Mouse (Mus musculus): ENCODE measurements around the gene Lrp1. TPM values are rescaled to one million over a fixed set of nuclear protein-coding genes. Genes with fewer than 3 reads are reported as not detected.
"Not testable (repeated sequence)": the region's sequence is repeated elsewhere in the genome, so short reads cannot be mapped to it uniquely, and the experiment has no call there.

Gene Lrp1
- polyA plus RNA-seq, 1 experiment from 2014 or later: 54.9 TPM

DNA sequence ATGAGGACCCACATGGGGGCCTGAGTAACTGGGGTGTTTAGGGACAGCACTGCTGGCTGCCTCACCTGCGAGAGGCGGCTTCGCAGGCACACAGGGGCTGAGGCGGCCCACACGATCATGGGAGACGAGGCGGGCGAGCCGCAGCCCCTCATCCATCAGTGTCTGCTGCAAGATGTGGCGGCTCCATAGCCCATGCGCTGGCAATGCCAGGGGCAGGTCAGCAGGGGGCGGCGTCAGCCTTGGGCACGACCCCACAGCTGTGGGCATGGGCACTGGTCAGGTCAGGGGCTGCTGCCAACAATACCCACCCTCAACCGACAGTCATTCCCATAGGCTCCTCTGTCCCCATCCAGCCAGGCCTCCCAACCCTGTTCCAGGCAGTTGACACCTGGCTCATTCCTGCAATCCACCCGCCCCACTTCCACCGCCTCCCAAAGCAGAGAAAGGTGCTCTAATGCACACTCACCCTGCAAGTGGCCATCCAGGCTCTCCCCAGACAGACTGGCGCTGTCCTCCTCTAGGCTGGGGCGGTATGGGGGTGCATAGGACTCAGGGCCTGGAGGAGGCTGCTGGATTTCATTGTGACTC is 41.8 kb upstream of the Lrp1 start:
- H3K27me3 ChIP-seq (ENCODE audit: low read depth, poor library complexity, severe bottlenecking): peaks cover 100% of the 10 kb centered on the region
- H3K9me3 ChIP-seq (replicated peaks): no peaks in the 10 kb centered on the region
- peak; percentile 41 for DNase-seq (ENCODE audit: low spot score)
- WGBS: 10% methylated on average over 19 of the region's 19 CpGs
- H3K36me3 ChIP-seq: no peaks in the 10 kb centered on the region
- no peak overlapping the region for H3K27ac ChIP-seq (replicated peaks)
- H3K4me1 ChIP-seq: peaks cover 66% of the 10 kb centered on the region
- H3K4me3 ChIP-seq: peak overlapping the region; percentile 37

DNA sequence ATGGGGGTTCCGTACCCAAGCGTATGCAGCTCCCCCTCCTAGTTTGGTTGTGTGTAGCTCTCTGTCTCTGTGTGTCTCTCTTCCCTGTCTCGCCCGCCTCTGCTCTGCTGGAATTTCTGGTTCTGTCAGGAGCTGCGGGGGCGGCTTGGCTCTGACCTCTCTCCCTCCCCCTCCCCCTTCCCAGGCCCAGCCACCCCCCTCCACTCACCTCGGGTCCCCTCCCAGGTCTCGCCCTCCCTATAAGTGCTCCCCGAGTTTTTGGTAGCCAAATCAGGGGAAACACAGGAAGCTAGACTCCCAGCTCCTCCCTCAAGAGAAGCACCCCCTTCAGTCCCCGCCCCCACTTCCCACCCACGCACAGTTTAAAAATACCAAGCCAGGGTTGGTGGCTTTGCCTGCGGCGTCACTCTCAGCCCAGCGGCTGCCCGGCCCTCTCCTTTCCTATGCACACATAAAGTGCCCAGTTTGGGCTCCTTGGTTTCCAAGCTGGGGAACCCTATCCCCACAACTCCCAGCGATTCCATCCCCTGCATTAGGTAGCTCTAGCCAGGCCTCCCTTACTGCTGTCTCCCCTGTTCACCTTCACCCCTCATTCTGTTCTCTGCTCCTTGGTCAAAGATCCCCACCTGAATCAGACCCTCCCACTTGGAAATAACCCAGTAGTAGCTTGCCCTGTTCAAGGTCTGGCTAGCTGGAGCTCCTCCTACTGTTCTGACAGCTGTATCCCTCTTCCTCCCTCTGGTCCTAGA is 41.1 kb upstream of the Lrp1 start:
- 2% methylated on average over 16 of the region's 16 CpGs for WGBS
- Histone ChIP-seq H3K27me3 (ENCODE audit: low read depth, poor library complexity, severe bottlenecking) (peaks cover 100% of the 10 kb centered on the region), H3K27ac (replicated peaks) (peak overlapping the region; percentile 28; the same call in 1 of the 2 replicates), H3K4me3 (peak overlapping the region; percentile 37), H3K4me1 (peaks cover 59% of the 10 kb centered on the region), H3K9me3 (replicated peaks) (no peaks in the 10 kb centered on the region), H3K36me3 (no peaks in the 10 kb centered on the region)
- peak; percentile 41 for DNase-seq (ENCODE audit: low spot score)

DNA sequence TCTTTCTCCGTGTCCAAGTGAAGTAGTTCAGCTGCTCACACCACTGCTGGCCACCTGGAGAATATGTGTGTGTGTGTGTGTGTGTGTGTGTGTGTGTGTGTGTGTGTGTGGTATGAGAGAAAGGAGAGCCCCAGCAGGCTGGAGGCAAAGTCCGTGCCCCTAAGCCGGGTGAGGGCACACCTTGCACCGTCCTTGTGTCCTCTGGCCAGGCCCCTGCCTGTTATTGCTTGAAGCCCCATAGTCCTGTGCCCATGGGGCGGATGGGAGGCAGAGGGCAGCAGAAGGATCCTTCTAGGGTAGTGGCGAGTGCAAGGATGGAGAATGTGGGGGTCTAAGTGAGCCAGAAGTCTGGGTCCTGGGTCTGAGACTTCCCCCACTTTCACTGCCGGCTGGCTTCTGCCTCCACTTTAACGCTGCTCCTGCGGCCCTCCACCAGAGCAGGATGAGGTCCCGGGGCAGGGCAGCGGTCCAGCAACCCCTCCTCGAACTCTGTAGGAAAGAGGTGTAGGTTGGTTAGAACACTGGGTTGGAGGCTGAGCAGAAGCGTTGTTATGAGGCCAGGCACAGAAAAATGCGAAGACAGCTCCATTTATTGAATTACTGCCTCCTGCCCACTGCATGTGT is 40.5 kb upstream of the Lrp1 start:
- Histone ChIP-seq H3K27me3 (ENCODE audit: low read depth, poor library complexity, severe bottlenecking) (peaks cover 97% of the 10 kb centered on the region), H3K9me3 (replicated peaks) (no peaks in the 10 kb centered on the region), H3K27ac (replicated peaks) (no peak overlapping the region), H3K4me3 (peak overlapping the region; percentile 37), H3K4me1 (peaks cover 52% of the 10 kb centered on the region), H3K36me3 (no peaks in the 10 kb centered on the region)
- no peak for DNase-seq (ENCODE audit: low spot score)
- 13% methylated on average over 14 of the region's 14 CpGs for WGBS

DNA sequence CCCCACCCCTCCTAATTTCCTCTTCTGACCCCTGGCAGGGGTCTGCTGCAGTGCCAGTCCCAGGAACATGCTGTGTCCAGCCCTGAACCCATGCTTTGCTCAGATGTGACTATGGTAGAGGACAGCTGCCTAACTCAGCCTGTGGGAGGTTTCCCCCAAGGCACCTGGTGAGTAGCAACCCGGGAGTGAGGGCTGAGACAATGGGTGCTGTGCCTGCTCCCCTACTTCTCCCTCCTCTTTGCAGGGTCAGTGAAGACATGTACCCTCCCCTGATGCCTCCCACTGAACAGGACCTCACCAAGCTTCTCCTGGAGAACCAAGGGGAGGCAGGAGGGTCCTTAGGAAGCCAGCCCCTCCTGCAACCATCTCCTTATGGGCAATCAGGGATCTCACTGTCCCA is 38.6 kb upstream of the Lrp1 start:
- Histone ChIP-seq H3K27ac (replicated peaks) (no peak overlapping the region), H3K4me3 (no peak overlapping the region), H3K27me3 (ENCODE audit: low read depth, poor library complexity, severe bottlenecking) (peaks cover 78% of the 10 kb centered on the region), H3K4me1 (peaks cover 34% of the 10 kb centered on the region), H3K36me3 (no peaks in the 10 kb centered on the region), H3K9me3 (replicated peaks) (no peaks in the 10 kb centered on the region)
- no peak for DNase-seq (ENCODE audit: low spot score)
- WGBS: 75% methylated on average over 1 of the region's 1 CpGs

DNA sequence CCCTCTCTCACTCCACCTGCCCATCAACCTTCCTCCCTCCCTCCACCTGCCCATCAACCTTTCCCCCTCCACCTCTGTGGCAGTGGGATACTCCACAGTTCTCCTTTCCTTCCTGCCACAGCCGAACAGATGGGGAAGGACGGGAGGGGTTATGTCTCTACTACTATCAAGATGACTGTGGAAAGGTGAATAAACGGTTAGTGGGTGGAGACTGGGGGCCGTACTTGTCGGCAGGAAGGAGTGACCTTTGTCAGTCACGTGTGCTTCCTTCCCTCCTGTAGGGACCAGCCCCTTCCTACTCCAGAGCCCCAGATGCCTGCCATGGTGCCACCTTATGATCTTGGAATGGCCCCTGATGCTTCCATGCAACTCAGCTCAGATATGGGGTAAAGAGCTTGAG is 37.1 kb upstream of the Lrp1 start:
- 21% methylated on average over 6 of the region's 6 CpGs for WGBS
- no peak overlapping the region for H3K27ac ChIP-seq (replicated peaks)

DNA sequence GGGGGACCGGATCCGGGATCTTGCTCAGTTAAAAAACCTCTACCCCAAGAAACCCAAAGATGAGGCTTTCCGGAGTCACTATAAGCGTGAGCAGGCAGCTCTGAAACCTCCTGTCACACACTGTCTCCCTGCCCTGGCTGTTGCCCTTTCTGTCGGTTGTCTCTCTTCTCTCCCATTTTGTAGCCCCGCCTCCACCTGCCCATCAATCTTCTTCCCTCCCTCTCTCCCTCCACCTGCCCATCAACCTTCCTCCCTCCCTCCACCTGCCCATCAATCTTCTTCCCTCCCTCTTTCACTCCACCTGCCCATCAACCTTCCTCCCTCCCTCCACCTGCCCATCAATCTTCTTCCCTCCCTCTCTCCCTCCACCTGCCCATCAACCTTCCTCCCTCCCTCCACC is 36.7 kb upstream of the Lrp1 start:
- not testable (repeated sequence) for H3K36me3 ChIP-seq; H3K9me3 ChIP-seq (replicated peaks); H3K4me3 ChIP-seq; DNase-seq (ENCODE audit: low spot score); H3K27ac ChIP-seq (replicated peaks)
- Histone ChIP-seq H3K4me1 (peaks cover 32% of the 10 kb centered on the region), H3K27me3 (ENCODE audit: low read depth, poor library complexity, severe bottlenecking) (peaks cover 59% of the 10 kb centered on the region)
- 48% methylated on average over 6 of the region's 6 CpGs for WGBS

More for the DNA sequence above, 37.1 kb upstream of the Lrp1 start:
- Histone ChIP-seq H3K36me3 (no peaks in the 10 kb centered on the region), H3K4me1 (peaks cover 32% of the 10 kb centered on the region), H3K9me3 (replicated peaks) (no peaks in the 10 kb centered on the region), H3K27me3 (ENCODE audit: low read depth, poor library complexity, severe bottlenecking) (peaks cover 64% of the 10 kb centered on the region), H3K4me3 (no peak overlapping the region)
- no peak for DNase-seq (ENCODE audit: low spot score)

DNA sequence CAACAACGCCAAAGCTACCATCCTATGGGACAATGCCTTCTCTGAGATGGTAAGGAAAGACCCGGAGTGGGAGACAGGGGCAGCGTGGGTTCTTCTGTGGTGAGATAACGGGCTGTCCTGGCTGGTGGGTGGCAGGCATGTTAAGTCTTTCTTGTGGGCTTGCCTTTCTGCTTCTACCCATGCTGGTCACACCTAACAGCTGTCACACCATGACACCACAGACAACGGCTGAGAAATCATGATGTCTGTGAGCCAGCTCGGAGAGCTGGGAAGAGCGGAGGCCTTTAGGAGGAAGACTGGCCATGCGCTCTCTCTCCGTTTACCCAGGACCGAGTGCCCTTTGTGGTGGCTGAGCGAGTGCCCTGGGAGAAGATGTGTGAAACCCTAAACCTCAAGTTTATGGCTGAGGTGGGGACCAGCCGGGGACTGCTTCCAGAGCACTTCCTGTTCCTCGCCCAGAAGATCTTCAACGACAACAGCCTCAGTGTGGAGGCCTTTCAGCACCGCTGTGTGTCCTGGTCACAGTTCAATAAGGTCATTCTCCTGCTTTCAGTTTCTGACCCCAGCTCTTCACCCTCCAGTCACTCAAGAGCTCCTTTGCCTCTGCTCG is 34.1 kb upstream of the Lrp1 start:
- Histone ChIP-seq H3K4me3 (no peak overlapping the region), H3K4me1 (peaks cover 17% of the 10 kb centered on the region), H3K27ac (replicated peaks) (no peak overlapping the region), H3K9me3 (replicated peaks) (no peaks in the 10 kb centered on the region), H3K36me3 (peaks cover 2% of the 10 kb centered on the region; the same call in 1 of the 2 replicates), H3K27me3 (ENCODE audit: low read depth, poor library complexity, severe bottlenecking) (peaks cover 39% of the 10 kb centered on the region)
- no peak for DNase-seq (ENCODE audit: low spot score)
- WGBS: 81% methylated on average over 16 of the region's 16 CpGs

DNA sequence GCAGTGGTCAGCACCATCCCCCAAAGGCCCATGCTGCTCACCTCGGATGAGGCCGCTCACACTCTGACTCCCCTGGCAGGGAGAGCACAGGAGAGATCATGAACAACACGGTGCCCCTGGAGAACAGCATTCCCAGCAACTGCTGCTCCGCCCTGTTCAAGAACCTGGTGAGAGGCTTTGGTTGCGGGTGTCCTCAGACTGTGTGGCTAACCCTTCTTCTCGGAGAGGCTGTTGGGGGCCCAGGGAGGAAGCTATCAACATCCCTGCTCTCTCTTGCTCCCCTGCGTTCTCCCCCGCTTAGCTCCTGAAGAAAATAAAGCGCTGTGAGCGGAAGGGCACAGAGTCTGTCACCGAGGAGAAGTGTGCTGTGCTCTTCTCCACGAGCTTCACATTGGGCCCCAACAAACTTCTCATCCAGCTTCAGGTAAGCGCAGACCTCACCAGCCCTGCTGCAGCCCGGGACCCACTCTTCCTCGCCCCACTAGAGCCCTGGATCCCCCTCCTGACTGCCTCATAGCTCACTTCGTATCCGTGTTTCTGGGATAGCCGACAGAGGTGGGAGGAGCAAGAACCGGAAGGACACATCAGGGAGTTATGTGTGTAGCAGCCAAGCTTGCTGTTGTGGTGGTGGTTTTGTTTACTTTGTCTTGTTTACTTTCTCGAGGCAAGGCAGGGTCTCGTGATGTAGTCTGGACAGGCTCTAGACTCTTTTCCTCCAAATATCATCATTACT is 32.1 kb upstream of the Lrp1 start:
- DNase-seq (ENCODE audit: low spot score): no peak
- H3K36me3 ChIP-seq: peaks cover 2% of the 10 kb centered on the region; the same call in 1 of the 2 replicates
- H3K9me3 ChIP-seq (replicated peaks): no peaks in the 10 kb centered on the region
- no peak overlapping the region for H3K27ac ChIP-seq (replicated peaks)
- H3K4me3 ChIP-seq: peak overlapping the region; percentile 14; the same call in 1 of the 2 replicates
- H3K4me1 ChIP-seq: peaks cover 12% of the 10 kb centered on the region
- peaks cover 19% of the 10 kb centered on the region; the same call in 1 of the 2 replicates for H3K27me3 ChIP-seq (ENCODE audit: low read depth, poor library complexity, severe bottlenecking)
- 50% methylated on average over 21 of the region's 21 CpGs for WGBS

DNA sequence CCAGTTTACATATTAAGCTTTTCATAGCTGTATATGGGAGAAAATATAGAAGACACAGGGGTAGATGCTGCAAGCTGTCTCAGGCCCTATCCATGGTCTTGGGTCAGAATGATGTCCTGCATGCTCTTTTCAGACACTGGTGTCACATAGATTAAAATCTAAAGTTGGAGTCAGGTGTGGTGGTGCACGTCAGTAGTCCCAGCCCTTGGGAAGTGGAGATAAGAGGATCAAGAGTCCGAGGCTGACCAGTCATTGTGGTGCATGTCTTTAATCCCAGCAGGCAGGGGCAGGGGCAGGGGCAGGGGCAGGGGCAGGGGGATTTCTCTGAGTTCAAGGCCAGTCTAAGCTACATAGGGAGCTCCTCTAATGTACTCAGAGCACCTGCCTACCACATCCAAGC is 24.8 kb upstream of the Lrp1 start:
- Histone ChIP-seq H3K4me1 (peaks cover 28% of the 10 kb centered on the region), H3K4me3 (no peak overlapping the region), H3K27ac (replicated peaks) (no peak overlapping the region), H3K9me3 (replicated peaks) (no peaks in the 10 kb centered on the region), H3K27me3 (ENCODE audit: low read depth, poor library complexity, severe bottlenecking) (peaks cover 39% of the 10 kb centered on the region), H3K36me3 (no peaks in the 10 kb centered on the region)
- DNase-seq (ENCODE audit: low spot score): no peak
- 25% methylated on average over 2 of the region's 2 CpGs for WGBS

DNA sequence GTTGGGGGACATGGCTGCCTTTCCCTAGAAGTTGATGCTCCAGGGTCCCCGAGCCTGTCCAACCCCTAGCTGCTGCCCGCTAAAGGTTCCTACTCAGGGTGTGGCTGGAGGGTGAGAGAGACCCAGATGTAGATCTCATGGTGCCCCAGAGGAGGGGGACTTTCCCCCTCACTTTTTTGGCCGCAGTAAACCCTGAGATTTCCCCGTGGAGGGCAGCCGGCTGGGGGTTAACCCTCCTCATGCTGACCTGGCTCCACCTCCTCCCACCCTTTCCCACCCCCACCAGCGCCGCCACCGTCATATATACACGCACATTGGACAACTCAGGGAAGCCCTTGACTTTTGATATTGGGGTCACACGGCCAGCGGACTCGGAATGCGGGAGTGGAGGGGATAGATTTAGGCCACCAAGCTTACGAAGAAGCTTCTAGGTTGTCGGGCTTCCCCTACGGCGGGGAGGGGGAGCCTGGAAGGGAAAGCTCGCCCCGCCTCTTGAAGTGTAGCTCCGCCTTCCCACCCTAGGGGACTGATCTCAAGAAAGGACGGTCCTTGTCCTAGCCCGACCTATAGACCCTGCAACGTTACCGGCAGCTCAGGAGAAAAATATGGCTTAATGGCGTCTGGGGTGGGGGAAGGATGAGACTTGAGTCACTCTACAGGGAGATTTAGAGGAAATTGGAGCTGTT is 22.7 kb upstream of the Lrp1 start:
- peak; percentile 55 for DNase-seq (ENCODE audit: low spot score)
- Histone ChIP-seq H3K4me3 (peak overlapping the region; percentile 52), H3K27me3 (ENCODE audit: low read depth, poor library complexity, severe bottlenecking) (peaks cover 34% of the 10 kb centered on the region), H3K27ac (replicated peaks) (peak overlapping the region; percentile 81), H3K36me3 (no peaks in the 10 kb centered on the region), H3K9me3 (replicated peaks) (no peaks in the 10 kb centered on the region), H3K4me1 (peaks cover 28% of the 10 kb centered on the region)
- 1% methylated on average over 25 of the region's 25 CpGs for WGBS

DNA sequence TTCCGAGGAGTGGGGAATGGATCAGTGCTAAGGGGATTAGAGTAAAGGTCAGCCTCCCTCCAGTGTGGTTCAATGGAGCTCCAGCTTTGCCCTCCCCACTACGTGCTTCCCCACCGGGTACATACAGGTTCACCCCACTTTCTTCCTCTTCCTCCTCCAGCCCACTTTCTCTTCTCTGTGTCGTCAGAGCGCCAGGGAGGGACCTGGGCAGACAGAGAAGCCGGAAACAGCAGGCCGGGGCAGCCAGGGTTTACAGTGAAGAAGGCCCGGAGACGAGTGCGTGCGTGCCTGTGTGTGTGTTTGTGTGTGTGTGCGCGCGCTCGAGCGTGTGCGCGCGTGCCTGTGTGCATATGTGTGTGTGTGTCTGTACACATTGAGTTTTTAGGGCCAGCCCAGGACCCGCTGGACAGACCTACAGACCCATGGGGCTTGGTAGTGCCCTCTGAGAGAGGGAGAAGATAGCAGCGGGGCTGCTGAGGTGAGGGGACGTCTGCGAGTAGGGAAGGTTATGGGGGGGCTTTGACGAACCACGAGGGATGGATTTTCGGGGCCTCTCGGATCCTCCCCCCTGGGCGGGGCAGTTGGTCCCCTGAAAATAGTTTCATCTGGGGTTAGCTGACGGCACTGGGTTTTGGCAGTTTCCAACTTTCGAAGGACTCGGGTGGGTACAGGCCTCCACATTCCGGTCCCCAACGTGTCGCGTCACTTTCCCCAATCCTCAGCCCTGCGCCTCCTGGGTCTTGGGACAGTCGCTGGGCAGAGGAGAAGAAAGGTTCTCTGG is 22.0 kb upstream of the Lrp1 start, which contains the start of gene Stat6:
Stat6 (plus strand) TSS at position 215 of the 781 bp plus-strand sequence.
- no peaks in the 10 kb centered on the region for H3K9me3 ChIP-seq (replicated peaks)

More for the DNA sequence above, 22.0 kb upstream of the Lrp1 start, which contains the start of gene Stat6:
- 3% methylated on average over 37 of the region's 37 CpGs for WGBS
- H3K27ac ChIP-seq (replicated peaks): peak within 1 kb of the TSS; percentile 81
- peak; percentile 63 for DNase-seq (ENCODE audit: low spot score)
- no peaks in the 10 kb centered on the region for H3K36me3 ChIP-seq
- H3K27me3 ChIP-seq (ENCODE audit: low read depth, poor library complexity, severe bottlenecking): peaks cover 34% of the 10 kb centered on the region
- peak within 1 kb of the TSS; percentile 52 for H3K4me3 ChIP-seq
- H3K4me1 ChIP-seq: peaks cover 28% of the 10 kb centered on the region
